Mouse (Mus musculus): ENCODE results near the gene Gnb4.

The Gnb4 gene

DNA sequence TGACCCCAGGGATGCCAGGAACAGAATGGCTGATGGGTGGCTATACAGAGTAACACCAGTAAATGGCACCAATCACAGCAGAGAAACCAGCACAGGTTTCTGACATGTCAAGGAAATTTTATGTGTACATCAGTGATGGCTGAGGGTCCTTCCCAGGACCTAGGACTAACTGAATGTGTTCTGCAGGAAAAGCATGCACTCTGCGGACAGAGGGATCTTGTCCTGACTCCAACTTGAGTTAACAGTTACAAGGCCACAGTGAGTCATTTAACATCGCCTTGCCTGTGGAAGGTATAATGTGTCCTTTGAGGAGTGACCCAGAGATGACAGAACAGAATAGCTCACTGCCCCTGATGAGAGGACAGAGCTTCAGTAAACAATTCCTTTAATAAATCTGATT lies 1.6 kb downstream of the Gnb4 start:
- no peak for DNase-seq (ENCODE audit: low spot score)

DNA sequence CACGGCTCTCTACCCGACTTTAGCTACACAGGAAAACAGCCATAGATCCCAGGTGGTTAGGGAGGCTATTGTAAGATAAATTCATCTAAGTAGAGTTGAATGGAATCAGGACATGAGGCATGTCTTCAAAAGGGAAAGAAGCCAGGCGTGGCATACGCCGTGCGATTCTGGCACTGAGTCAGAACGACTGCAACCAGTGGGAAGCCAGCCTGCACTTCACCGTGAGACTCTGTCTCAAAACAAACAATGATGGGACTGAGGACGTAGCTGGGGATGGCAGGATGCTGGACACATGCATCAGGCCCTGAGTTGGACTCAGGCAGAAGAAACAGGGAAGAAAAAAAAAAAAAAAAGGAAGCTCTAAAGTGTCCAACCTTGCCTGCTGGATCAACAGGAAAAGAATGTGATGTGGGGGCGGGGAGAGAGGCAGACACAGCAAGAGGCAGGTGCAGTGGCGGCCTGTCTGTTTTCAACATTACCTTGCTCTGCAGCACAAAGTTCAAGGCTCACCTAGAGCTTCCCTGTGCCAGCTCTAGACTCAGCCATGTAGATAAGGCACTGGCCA lies 4.7 kb downstream of the Gnb4 start:
- DNase-seq (ENCODE audit: low spot score), result no peak

DNA sequence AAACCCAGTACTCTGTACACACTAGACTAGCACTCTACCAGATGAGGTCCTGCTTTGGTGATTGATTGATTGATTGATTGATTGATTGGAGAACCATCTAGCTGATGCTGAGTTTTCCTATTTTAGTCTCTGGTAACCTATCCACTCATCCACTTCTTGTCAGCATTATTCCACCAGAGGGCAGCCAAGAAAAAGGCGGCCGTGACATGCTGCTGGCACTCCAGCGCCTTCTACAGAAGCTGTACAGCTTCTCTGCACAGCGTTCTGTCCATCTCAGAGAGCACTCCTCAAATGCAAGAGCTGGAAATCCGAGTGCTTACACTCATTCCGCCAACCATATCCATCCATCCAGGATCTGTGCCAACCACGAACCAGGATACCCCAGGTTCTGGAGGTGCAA lies 5.8 kb downstream of the Gnb4 start:
- DNase-seq (ENCODE audit: low spot score), result peak; percentile 18

DNA sequence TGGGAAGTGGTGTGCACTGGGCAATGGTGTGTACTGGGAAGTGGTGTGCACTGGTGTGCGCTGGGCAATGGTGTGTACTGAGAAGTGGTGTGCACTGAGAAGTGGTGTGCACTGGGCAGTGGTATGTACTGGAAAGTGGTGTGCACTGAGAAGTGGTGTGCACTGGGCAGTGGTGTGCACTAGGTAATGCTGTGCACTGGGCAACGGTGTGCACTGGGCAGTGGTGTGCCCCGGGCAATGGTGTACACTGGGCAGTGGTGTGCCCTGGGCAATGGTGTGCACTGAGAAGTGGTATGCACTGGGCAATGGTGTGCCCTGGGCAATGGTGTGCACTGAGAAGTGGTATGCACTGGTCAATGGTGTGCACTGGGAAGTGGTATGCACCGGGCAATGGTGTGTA lies 7.2 kb downstream of the Gnb4 start:
- DNase-seq (ENCODE audit: low spot score), result no peak

DNA sequence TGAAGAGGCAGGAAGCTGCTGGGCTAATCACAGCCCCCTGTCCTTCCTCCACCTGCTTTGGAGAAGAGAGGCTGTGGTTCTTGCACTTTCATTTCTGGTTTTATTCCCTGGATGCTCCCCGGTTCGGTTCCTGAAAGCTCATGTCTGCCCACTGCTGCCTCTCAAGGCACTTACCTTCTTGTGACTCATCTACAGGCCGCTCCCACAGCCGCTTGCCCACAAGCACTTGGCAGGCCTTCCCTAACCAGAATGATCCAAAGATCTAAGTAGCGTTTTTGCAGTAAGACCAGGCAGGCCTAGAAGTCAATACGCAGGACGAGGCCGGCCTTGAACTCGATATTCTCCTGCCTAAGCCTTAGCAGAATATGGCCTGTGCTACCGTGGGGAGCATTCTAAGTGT lies 15.3 kb downstream of the Gnb4 start:
- DNase-seq (ENCODE audit: low spot score), result no peak

DNA sequence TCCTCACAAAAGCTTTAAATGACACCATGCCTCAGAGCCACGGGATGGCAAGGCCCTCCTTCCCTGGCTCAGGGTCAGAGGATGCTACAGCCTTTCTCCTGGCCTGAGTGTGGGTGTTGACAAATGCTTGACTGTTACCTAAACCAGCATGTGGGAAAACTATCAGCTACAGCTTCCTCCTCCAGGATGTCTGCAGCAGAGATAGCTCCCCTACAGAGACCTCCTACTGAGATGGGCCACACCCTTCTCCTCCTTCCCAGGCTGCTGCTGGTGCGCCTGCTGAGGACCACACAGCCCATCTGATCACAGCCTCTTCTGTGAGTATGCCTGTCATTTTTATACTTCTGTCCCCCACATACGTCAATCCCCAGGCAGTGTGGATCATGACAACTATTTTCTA lies 17.1 kb downstream of the Gnb4 start:
- no peak for DNase-seq (ENCODE audit: low spot score)

DNA sequence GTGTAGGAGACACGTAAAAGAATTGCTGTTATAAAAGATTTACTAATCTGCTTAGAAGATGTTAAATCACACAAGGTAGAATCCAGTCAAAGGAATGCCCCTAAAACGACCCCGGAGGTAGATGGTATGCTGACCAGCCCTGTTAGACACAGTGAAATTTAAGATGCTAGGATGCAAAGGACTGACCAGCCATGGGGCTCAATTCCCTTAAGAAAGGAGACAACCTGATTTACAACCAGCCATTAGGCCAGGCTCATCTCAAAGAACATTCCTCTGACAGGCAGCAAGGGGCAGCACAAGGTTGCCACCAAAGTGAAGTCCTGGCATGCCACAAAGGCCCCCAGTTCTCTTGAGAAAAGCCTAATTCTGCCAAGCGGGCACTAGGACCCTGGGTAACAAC lies 21.3 kb downstream of the Gnb4 start:
- no peak for DNase-seq (ENCODE audit: low spot score)

DNA sequence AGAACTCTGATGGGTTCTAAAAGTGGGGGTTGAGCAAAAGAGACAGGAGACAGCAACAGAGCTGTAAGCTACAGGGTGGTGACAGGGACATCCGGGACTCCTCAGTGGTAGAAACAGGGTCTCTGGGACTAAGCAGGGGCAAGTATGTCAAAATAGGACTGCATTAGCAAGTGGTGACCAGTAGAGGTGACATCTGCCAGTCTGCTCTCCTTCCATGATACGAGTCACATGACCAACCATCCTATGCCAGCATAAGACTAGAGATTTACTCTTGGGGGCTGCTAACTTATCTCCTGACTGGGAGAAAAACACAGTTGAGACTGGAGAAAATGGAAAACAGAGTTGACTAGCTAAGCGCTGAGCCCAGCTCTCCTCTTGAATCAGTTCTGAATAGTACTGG lies 30.1 kb downstream of the Gnb4 start:
- DNase-seq (ENCODE audit: low spot score), result no peak

DNA sequence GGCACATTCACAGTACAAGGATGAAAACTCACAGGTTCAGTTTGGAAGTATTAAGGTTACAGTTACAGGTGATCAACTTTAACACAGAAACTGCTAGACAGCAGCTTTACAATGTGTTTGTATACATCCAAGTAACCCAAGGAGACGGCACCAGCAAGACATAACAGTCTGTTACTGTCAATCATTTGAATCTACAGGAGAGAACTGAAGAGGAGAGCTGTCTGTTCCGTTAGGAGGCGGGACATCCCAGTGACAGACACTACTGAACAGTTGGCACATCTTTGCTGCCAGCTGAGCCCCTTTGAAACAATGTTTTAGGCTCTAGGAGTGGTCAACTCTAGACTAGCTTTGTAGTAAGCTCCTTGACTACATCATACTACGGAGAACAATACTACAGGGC lies 32.9 kb downstream of the Gnb4 start:
- DNase-seq (ENCODE audit: low spot score), result no peak

DNA sequence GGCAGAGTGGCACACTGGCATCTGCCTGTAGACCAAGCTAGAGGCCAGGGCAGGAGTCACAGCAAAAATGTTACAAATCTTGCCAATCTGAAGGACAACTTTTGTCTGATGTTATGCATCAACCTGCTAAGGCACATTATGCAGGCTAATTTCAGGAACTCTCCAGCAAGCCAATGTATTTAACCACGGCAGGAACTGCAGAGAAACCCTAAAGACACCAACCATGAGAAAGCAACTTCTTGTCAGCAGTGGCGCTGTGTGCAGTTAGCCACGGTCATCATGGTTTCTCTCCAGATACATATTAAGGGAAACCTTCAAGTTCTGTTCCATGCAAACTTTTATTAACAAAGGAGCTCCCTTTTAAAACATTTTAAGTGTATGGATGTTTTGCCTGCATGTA lies 34.5 kb downstream of the Gnb4 start:
- DNase-seq (ENCODE audit: low spot score), result no peak

DNA sequence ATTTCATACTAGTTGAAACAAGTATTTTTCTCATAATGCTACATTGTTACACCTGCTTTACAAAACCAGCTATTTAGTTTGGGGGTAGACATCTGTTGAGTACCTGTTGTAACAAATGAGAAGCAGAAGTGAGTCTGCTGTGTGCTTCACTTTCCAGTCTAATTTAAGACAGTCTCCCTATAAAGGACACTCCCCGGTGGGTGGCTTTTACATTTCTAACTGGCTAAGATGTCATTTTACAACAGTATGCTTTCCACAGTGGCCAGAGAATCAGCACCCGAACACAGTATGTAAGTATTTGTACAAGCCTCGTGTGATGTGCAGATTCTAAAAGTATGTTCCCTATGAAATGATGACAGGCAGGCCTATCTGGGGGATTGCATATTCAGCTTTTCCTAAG lies 35.6 kb downstream of the Gnb4 start:
- DNase-seq (ENCODE audit: low spot score), result no peak

DNA sequence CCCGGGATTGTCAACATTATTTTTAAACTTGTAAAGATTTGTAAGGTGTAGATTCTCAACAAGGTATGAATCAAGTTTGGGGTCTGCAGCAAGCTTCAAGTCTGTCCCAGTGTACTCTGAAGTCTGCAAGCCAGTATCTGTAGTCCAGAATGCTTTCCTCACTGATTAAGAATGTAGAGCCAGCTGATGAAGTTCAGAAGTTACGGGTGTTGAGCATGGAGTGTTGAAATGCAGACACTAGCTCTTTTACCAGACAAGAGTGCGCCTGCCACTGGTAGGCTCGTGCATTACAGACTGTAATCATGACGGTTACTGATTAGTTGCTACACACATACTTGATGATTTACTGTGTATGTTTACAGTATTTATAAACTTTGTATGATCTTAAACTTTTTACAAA lies 37.6 kb downstream of the Gnb4 start:
- DNase-seq (ENCODE audit: low spot score), result no peak

DNA sequence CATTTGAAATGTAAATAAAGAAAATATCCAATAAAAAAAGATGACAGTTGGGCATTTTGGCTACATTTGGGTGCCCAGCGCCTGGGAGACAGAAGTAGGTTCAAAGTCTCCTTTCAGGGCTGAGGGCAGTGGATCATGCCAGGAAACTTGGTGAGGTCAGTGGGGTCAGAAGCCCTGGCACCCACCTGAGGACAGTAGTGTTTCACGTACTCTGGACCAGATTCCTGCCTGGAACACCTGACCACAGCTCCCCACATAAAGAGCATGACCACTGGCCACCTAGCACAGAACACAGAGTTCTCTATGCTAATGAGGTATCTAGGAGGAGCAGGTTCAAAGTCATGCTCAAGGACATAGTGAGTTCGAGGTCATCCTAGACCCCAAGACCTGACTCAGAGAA lies 41.2 kb downstream of the Gnb4 start:
- DNase-seq (ENCODE audit: low spot score), result no peak

DNA sequence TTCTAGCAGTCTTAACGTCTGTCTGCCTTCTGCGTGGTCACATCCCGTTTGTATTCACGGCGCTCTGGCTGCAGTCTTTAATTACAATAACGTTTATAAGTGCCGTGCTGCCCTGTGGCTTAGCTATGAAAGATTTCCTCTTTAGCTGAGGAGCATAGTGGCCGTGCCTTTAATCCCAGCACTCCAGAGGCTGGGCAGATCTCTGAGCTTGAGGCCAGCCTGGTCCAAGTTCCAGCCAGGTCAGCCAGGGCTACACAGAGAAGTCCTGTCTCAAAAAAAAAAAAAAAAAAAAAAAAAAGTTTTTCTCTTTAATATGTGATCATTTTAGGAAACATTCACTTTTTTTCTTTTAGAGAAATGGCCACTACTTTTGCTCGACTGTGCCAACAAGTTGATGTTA lies 42.5 kb downstream of the Gnb4 start:
- no peak for DNase-seq (ENCODE audit: low spot score)

DNA sequence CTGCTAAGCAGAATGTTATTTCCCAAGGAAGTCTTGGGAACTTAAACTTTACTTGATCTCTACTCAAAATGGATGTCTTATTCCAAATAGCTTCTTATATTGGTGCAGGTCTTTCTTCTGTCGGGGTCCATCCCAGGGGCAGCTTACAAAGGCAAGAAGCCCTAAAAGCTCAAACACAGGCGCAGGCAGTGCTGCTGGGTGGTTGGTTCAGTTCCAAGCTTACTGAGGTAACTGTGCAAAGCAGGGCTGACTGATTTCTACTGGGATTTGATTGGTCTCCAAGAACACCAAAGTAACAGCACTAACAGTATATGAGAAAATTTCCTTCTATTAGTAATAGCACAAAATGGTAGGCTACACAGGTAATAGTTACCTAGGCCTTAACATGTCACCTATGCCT lies 43.3 kb downstream of the Gnb4 start:
- no peak for DNase-seq (ENCODE audit: low spot score)

DNA sequence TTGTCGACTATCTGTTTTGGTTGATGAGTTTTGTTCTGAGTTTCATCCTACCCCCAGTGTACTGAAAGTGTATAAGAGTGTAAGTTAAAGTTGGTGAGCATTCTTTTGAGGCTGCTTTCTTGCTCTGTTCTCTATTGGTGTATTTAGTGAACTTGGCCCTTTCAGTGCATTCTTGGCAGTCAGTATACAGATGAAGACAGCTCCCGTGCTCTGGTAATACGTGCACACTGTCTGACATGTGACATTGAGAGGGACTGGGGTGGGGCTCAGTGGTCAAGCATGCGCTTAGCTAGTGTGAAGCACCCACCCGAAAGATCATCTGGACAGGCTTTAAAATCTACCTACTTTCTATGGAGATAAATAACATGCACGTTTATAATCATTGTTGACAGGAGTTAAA lies 53.0 kb downstream of the Gnb4 start:
- no peak for DNase-seq (ENCODE audit: low spot score)

DNA sequence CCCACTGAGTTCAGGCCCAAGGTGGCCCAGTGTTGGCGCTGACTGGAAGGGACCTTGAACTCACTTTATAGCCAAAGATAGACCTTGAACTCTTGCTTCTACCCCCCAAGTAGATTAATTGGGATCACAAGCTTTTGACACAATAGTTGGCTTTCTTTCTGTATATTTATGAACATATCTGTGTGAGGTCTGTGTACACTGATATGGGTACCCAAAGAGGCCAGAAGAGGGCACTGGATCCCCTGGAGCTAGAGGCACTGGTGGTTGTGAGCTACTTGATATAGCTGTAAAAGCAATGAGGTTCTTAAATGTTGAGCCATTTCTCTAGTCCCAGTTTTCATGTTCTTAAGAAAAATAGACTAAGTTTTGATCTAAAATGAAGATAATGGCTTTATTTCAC lies 63.3 kb downstream of the Gnb4 start:
- DNase-seq (ENCODE audit: low spot score), result no peak

DNA sequence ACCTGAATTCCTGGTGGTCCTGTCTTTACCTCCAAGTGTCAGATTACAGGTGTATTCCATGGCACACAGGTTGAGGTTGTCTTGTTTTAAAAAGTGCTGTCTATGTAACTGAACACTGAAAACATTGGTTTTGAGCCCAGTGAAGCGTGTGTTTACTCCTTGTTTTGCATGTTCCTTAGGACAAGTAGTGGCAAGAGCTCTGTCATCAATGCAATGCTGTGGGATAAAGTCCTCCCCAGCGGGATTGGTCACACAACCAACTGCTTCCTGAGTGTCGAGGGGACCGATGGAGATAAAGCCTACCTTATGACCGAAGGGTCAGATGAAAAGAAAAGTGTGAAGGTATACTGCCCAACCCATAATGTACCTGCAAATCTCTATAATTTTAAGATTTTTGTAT lies 78.3 kb downstream of the Gnb4 start:
- no peak for DNase-seq (ENCODE audit: low spot score)

DNA sequence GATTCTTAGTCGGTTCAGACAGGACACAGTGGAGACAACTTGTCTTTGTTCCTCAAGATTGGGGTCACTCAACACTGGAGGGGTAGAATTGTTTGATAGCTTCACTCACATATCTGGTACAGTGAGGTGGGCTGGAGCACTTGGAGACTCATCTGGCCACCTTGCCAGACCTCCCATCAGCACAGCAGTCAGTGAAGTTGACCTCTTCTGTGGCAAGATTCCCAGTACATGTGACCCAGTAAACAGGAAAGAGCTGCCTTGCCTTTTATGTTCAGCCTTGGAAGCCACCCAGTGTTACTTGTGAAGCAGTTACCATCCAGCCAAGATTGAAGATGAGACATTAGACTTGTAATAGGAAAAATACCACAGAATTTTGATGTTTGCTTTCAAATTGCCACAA lies 78.8 kb downstream of the Gnb4 start:
- DNase-seq (ENCODE audit: low spot score), result no peak

DNA sequence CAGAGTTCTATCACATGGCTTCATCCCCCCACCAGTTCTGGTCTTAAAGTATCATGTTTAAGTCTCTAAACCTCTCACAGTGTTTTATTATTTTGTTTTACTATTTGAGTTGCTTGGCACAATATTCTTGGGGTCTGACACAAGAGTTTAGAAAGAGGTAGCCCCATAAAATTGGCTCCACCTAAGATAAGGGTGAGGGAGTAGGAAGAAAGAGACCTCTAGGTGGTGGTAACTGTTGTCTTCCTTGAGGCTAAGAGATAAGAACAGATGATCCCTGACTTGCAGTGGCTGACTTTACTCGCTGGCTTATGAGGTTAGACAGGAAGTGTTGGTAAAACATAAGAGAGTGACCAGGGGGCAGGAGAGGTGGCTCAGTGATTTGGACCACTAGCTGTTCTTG lies 80.7 kb downstream of the Gnb4 start:
- no peak for DNase-seq (ENCODE audit: low spot score)

All from T-cell, adult 2 months (primary cell).